Mouse (Mus musculus) liver, embryonic 12.5 days (tissue): Measurements from ENCODE around the gene Igfbp6. TPM values are rescaled to one million over a fixed set of nuclear protein-coding genes. Genes with fewer than 3 reads are reported as not detected.

Experiments
- ATAC-seq: fragments of 200-750 bp; cut with Nextera tagmentation; 2 replicates; pipeline ENCODE4 v1.8.0; 2017; ENCODE audit warnings: moderate number of reproducible peaks, mild to moderate bottlenecking, moderate library complexity
- H3K27ac ChIP-seq: fragments of 300-500 bp; sonication (generic); 2 replicates; pipeline ENCODE4 v1.5.1; 2016; ENCODE audit warnings: mild to moderate bottlenecking
- H3K27me3 ChIP-seq: fragments of 300-500 bp; sonication (generic); replicated peaks from 2 replicates; pipeline ENCODE4 v1.6.1; 2016; ENCODE audit warnings: mild to moderate bottlenecking, moderate library complexity
- H3K36me3 ChIP-seq: fragments of 300-500 bp; sonication (generic); 2 replicates; pipeline ENCODE4 v1.6.1; 2016; ENCODE audit warnings: mild to moderate bottlenecking, moderate library complexity
- H3K4me1 ChIP-seq: fragments of 300-500 bp; sonication (generic); 2 replicates; pipeline ENCODE4 v1.6.1; 2016
- H3K4me2 ChIP-seq: fragments of 300-500 bp; sonication (generic); 2 replicates; pipeline ENCODE4 v1.6.1; 2016; ENCODE audit warnings: mild to moderate bottlenecking, moderate library complexity
- H3K4me3 ChIP-seq: fragments of 300-500 bp; sonication (generic); 2 replicates; pipeline ENCODE4 v1.5.1; 2016; ENCODE audit warnings: mild to moderate bottlenecking, moderate library complexity
- H3K9ac ChIP-seq: fragments of 300-500 bp; sonication (generic); 2 replicates; pipeline ENCODE4 v1.6.1; 2016; ENCODE audit warnings: mild to moderate bottlenecking, moderate library complexity
- H3K9me3 ChIP-seq: fragments of 300-500 bp; sonication (generic); replicated peaks from 2 replicates; pipeline ENCODE4 v1.6.1; 2016; ENCODE audit warnings: mild to moderate bottlenecking, moderate library complexity
- WGBS: fragments of 180-500 bp; shearing (Covaris S2); methylation state at CpG from one replicate; pipeline ENCODE4 v1.1.7; 2016; ENCODE audit not compliant: insufficient replicate concordance; 5-methylcytosine and 5-hydroxymethylcytosine counted together
- polyA plus RNA-seq: library from polyadenylated mRNA; unstranded; fragments of >200 nt; fragmentation: Nextera tagmentation; extraction: Ambion mirVana; gene quantifications from 2 replicates; pipeline ENCODE4 v1.2.1, GENCODE M21; 2016

Gene Igfbp6
- polyA plus RNA-seq, 1 experiment from 2014 or later, result 0.72 TPM

- H3K27me3 ChIP-seq, result no peaks in the 10 kb centered on the region
- H3K27ac ChIP-seq, result no peak overlapping the region
- no peak overlapping the region for H3K9ac ChIP-seq
- ATAC-seq, result no peak
- 81% methylated on average over 5 of the region's 5 CpGs for WGBS
- H3K4me1 ChIP-seq, result peaks cover 7% of the 10 kb centered on the region
- H3K4me2 ChIP-seq, result no peak overlapping the region
- no peak overlapping the region for H3K4me3 ChIP-seq
- no peaks in the 10 kb centered on the region for H3K9me3 ChIP-seq
- H3K36me3 ChIP-seq, result peaks cover 83% of the 10 kb centered on the region
These were observed 23.6 kb upstream of the Igfbp6 start for GRCm38 (mm10) chr15:102120530-102120929.

GRCm38 (mm10) chr15:102126303-102126702 lies 17.9 kb upstream of the Igfbp6 start:
- ATAC-seq, result no peak

DNA sequence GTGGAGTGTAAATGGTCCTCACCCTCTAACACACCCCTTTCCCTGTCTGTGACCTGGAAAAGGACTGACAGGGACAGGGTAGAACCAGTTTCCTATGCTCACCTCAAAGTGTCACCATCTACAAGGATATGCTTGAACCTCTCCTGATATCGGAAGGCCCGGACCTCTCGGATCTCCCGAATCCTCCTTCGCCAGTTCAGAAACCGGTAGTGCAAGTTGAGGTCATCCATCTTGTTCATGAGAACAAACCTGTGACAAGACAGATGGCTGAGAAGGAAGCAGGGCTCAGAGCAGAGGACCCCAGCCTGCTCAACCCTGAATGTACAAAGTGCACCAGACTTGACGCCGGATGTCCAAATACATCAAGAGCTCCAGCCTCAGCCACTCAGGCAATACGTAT lies 10.8 kb upstream of the Igfbp6 start:
- Histone ChIP-seq H3K27ac (no peak overlapping the region), H3K9ac (no peak overlapping the region), H3K4me2 (no peak overlapping the region), H3K9me3 (no peaks in the 10 kb centered on the region), H3K4me3 (no peak overlapping the region), H3K4me1 (peaks cover 24% of the 10 kb centered on the region), H3K36me3 (peaks cover 54% of the 10 kb centered on the region), H3K27me3 (no peaks in the 10 kb centered on the region)
- no peak for ATAC-seq
- WGBS, result 87% methylated on average over 9 of the region's 9 CpGs

More at GRCm38 (mm10) chr15:102126303-102126702, 17.9 kb upstream of the Igfbp6 start:
- WGBS, result 70% methylated on average over 2 of the region's 2 CpGs
- H3K4me2 ChIP-seq, result no peak overlapping the region
- H3K27ac ChIP-seq, result no peak overlapping the region
- H3K4me1 ChIP-seq, result no peaks in the 10 kb centered on the region
- no peaks in the 10 kb centered on the region for H3K27me3 ChIP-seq
- H3K9me3 ChIP-seq, result no peaks in the 10 kb centered on the region
- no peak overlapping the region for H3K4me3 ChIP-seq
- peaks cover 83% of the 10 kb centered on the region for H3K36me3 ChIP-seq
- no peak overlapping the region for H3K9ac ChIP-seq

DNA sequence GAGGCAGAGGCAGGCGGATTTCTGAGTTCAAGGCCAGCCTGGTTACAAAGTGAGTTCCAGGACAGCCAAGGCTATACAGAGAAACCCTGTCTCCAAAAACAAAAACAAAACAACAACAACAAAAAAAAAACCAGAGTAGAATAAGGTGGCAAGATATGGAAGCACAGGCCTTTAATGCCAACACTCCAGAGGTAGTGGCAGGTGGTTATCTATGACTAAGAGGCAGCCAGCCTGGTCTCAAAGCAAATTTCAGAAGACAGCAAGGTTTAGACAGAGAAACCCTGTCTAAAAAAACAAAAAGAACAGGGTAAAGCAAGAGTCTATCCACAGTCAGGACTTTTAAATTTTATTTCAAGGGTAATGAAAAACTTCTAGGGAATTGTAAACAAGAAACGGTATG lies 9.5 kb upstream of the Igfbp6 start:
- H3K27me3 ChIP-seq, result no peaks in the 10 kb centered on the region; the same call in 1 of the 2 replicates
- peaks cover 40% of the 10 kb centered on the region for H3K36me3 ChIP-seq
- 83% methylated on average over 2 of the region's 2 CpGs for WGBS
- ATAC-seq, result no peak
- peak overlapping the region; percentile 92 for H3K4me2 ChIP-seq
- H3K27ac ChIP-seq, result peak overlapping the region; percentile 83
- no peaks in the 10 kb centered on the region for H3K9me3 ChIP-seq
- peaks cover 24% of the 10 kb centered on the region for H3K4me1 ChIP-seq
- H3K4me3 ChIP-seq, result peak overlapping the region; percentile 90
- H3K9ac ChIP-seq, result peak overlapping the region; percentile 85; the same call in 1 of the 2 replicates

DNA sequence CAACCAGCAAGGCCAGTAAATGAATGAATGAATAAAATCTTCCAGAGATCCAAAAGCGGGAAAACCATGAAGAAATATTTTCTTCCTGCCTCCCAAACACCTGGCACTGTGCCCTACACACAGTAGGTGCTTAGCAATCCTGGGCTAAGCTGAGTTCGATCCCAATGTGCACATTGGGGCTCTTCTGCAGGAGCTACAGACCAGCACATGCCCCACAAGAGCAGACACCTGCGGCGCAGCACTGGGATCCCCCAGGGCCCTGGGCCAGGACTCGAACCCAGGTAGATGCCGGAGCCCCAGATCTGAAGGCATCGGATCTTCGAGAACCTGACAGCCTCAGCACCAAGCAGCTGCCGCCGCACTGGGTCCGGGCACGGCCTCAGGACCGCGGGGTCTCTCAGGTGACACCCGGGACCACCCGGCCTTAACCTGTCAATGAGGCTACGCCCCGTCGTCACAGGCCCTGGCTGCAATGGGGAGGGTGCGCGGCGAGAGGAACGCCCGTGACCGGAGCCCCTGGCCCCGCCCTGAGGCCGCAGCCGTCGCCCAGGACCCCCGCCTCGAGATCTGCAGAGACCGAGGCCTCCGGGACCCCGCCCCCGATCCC lies 8.5 kb upstream of the Igfbp6 start:
- H3K4me2 ChIP-seq, result peak overlapping the region; percentile 92
- no peaks in the 10 kb centered on the region for H3K9me3 ChIP-seq
- peaks cover 31% of the 10 kb centered on the region for H3K36me3 ChIP-seq
- H3K9ac ChIP-seq, result peak overlapping the region; percentile 85
- WGBS, result 4% methylated on average over 34 of the region's 35 CpGs
- H3K27me3 ChIP-seq, result no peaks in the 10 kb centered on the region; the same call in 1 of the 2 replicates
- peak; percentile 75 for ATAC-seq
- H3K27ac ChIP-seq, result peak overlapping the region; percentile 83
- peaks cover 24% of the 10 kb centered on the region for H3K4me1 ChIP-seq
- peak overlapping the region; percentile 90 for H3K4me3 ChIP-seq

- Histone ChIP-seq H3K36me3 (peaks cover 25% of the 10 kb centered on the region), H3K27me3 (no peaks in the 10 kb centered on the region; the same call in 1 of the 2 replicates), H3K4me2 (peak within 1 kb of the TSS; percentile 92), H3K9me3 (no peaks in the 10 kb centered on the region), H3K9ac (peak within 1 kb of the TSS; percentile 85), H3K4me1 (peaks cover 24% of the 10 kb centered on the region), H3K4me3 (peak within 1 kb of the TSS; percentile 90), H3K27ac (peak within 1 kb of the TSS; percentile 83)
- ATAC-seq, result peak; percentile 98
- 1% methylated on average over 46 of the region's 50 CpGs for WGBS
These were observed 7.9 kb upstream of the Igfbp6 start, which contains the start of gene Spryd3 for GRCm38 (mm10) chr15:102136129-102136758. TSS of gene Spryd3 (minus strand) at chr15:102136234.

- H3K9me3 ChIP-seq, result no peaks in the 10 kb centered on the region
- H3K9ac ChIP-seq, result no peak overlapping the region
- no peak overlapping the region for H3K27ac ChIP-seq
- no peaks in the 10 kb centered on the region for H3K36me3 ChIP-seq
- H3K27me3 ChIP-seq, result peaks cover 49% of the 10 kb centered on the region
- no peak overlapping the region for H3K4me3 ChIP-seq
- 76% methylated on average over 5 of the region's 5 CpGs for WGBS
- no peak overlapping the region for H3K4me2 ChIP-seq
- ATAC-seq, result no peak
- peaks cover 34% of the 10 kb centered on the region for H3K4me1 ChIP-seq
These were observed 3.0 kb upstream of the Igfbp6 start for GRCm38 (mm10) chr15:102141120-102141519.

GRCm38 (mm10) chr15:102142914-102143912 lies 949 bp upstream of the Igfbp6 start:
- peaks cover 50% of the 10 kb centered on the region for H3K27me3 ChIP-seq
- H3K4me1 ChIP-seq, result peaks cover 40% of the 10 kb centered on the region
- no peaks in the 10 kb centered on the region for H3K9me3 ChIP-seq
- H3K9ac ChIP-seq, result no peak overlapping the region
- H3K4me2 ChIP-seq, result no peak overlapping the region
- H3K4me3 ChIP-seq, result no peak overlapping the region
- no peak for ATAC-seq
- H3K27ac ChIP-seq, result no peak overlapping the region
- WGBS, result 53% methylated on average over 23 of the region's 23 CpGs
- H3K36me3 ChIP-seq, result no peaks in the 10 kb centered on the region

DNA sequence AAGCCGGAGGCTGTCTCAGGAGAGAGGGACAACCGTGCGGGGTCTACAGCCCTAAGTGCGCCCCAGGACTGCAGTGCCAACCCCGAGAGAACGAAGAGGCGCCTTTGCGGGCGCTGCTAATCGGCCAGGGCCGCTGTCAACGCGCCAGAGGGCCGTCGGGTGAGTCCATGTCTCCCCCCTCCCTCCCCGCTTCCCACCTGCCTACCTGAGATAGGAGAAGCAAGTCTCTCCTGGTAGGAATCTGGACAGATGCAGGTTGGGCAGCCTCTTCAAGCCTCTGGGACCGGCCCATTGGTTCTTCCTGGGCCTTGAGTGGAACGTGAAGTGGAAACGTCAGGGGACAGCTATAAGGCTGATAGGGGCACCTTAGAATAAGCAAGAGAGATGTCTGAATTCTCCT lies 564 bp downstream of the Igfbp6 start:
- H3K4me2 ChIP-seq, result peak overlapping the region; percentile 50
- 22% methylated on average over 19 of the region's 19 CpGs for WGBS
- peak overlapping the region; percentile 39; the same call in 1 of the 2 replicates for H3K9ac ChIP-seq
- no peaks in the 10 kb centered on the region for H3K9me3 ChIP-seq
- no peaks in the 10 kb centered on the region for H3K36me3 ChIP-seq
- peaks cover 50% of the 10 kb centered on the region for H3K27me3 ChIP-seq
- peaks cover 54% of the 10 kb centered on the region for H3K4me1 ChIP-seq
- ATAC-seq, result no peak
- no peak overlapping the region for H3K27ac ChIP-seq
- H3K4me3 ChIP-seq, result peak overlapping the region; percentile 16; the same call in 1 of the 2 replicates

DNA sequence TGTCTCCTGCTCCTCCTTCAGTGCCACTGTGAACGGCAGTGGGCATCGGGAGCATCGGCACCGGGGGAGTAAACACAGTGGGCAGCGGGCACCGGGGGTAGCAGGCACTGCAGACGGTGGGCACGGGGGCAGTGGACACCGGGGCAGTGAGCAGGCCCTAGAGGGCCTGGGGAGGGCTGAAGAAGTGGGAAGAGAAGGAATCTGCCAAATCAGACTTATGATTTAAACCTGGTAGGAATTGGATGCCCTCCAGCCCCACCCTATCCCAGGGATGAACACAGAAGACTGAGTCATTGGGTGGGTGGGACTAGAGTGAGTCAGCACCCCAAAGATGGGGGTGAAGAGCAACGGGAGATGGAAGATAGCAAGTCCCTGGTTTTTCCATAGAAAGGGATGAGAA lies 1.2 kb downstream of the Igfbp6 start:
- peaks cover 60% of the 10 kb centered on the region for H3K4me1 ChIP-seq
- 76% methylated on average over 10 of the region's 10 CpGs for WGBS
- H3K36me3 ChIP-seq, result no peaks in the 10 kb centered on the region
- ATAC-seq, result no peak
- peaks cover 50% of the 10 kb centered on the region for H3K27me3 ChIP-seq
- no peaks in the 10 kb centered on the region for H3K9me3 ChIP-seq
- H3K4me2 ChIP-seq, result no peak overlapping the region
- H3K27ac ChIP-seq, result no peak overlapping the region
- no peak overlapping the region for H3K9ac ChIP-seq
- no peak overlapping the region for H3K4me3 ChIP-seq

DNA sequence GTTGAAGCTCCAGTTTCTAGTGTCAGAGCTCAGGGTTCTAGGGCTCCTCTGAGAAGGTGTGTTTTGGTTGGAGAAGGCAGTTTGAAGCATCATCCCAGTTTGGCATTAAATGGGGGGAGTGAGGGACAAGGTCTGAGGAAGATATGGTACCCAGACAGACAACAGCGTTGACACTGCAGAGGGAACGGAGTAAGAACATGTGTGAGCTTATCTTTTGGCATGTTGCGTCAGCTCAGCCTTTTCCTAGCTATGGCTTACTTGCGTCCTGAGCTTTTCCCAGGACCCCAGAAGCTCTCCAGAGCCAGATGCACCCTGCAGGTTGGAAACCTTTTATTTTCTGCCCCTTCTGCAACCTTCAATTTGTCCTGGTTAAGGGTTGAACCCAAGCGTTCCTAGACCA lies 1.9 kb downstream of the Igfbp6 start:
- Histone ChIP-seq H3K9ac (no peak overlapping the region), H3K27ac (no peak overlapping the region), H3K4me3 (no peak overlapping the region), H3K4me2 (no peak overlapping the region), H3K36me3 (no peaks in the 10 kb centered on the region), H3K4me1 (peaks cover 67% of the 10 kb centered on the region), H3K27me3 (peaks cover 50% of the 10 kb centered on the region), H3K9me3 (no peaks in the 10 kb centered on the region)
- ATAC-seq, result no peak
- 62% methylated on average over 5 of the region's 5 CpGs for WGBS
